Mouse (Mus musculus): ENCODE measurements around the gene Faxc.

DNA sequence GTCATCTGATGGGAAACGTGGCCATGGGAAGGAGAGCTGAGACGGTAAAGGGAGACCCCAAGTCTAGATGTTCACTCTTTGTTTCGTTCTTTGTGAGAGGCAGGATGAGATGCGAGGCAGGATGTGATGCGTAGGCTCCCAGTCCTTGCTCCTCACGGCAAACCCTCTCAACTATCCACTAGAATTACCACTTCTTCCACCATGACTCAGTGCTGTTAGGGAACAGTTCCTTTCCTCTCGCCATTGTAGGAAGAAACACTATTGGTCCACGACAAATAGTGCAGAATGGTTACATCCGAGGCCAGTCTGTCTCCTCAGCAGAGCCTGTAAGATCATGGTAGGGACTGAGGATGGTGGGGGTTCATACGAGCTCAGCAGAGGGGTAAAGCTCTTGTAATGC, 56.3 kb downstream of the Faxc start:
- TF ChIP-seq CTCF (IDR thresholded peaks at IDR 0.05; ENCODE audit: low read depth) (no peak), EP300 (optimal IDR thresholded peaks at IDR 0.05) (no peak)

Data from stomach, postnatal 0 days (tissue).